Mouse (Mus musculus) liver, adult 2 months (tissue): ENCODE data around the gene Dlk2. TPM values are rescaled to one million over a fixed set of nuclear protein-coding genes. Genes with fewer than 3 reads are reported as not detected.

Experiments
- DNase-seq: peaks from one replicate; pipeline ENCODE4 v3.0.0-alpha.2; 2011; ENCODE audit warnings: low read depth, low spot score; ENCODE audit errors: extremely low read depth
- H3K27ac ChIP-seq: fragments of 200-500 bp; replicated peaks from 2 replicates; pipeline ENCODE4 v1.5.1; 2012; ENCODE audit warnings: low read depth, mild to moderate bottlenecking, control low read depth, inconsistent platforms, low read length; ENCODE audit not compliant: insufficient read depth
- H3K27me3 ChIP-seq: fragments of 200-500 bp; 2 replicates; pipeline ENCODE4 v1.6.1; 2012; ENCODE audit warnings: mild to moderate bottlenecking, moderate library complexity, low read length, inconsistent platforms; ENCODE audit not compliant: control insufficient read depth, insufficient read depth
- H3K36me3 ChIP-seq: fragments of 200-500 bp; 2 replicates; pipeline ENCODE4 v1.6.1; 2012; ENCODE audit warnings: low read length, inconsistent platforms; ENCODE audit not compliant: control insufficient read depth, insufficient read depth
- H3K4me1 ChIP-seq: fragments of 200-500 bp; 2 replicates; pipeline ENCODE4 v1.6.1; 2011; ENCODE audit warnings: low read length; ENCODE audit not compliant: control insufficient read depth, insufficient read depth
- H3K4me3 ChIP-seq: fragments of 200-500 bp; 2 replicates; pipeline ENCODE4 v1.5.1; 2011; ENCODE audit warnings: low read depth, mild to moderate bottlenecking, control low read depth, low read length, moderate library complexity; ENCODE audit not compliant: insufficient read depth
- H3K79me2 ChIP-seq: fragments of 200-500 bp; 2 replicates; pipeline ENCODE4 v1.6.1; 2012; ENCODE audit warnings: inconsistent platforms, mild to moderate bottlenecking, low read length, moderate library complexity; ENCODE audit not compliant: control insufficient read depth, insufficient read depth
- H3K9ac ChIP-seq: fragments of 200-500 bp; 2 replicates; pipeline ENCODE4 v1.6.1; 2012; ENCODE audit warnings: low read depth, mild to moderate bottlenecking, control low read depth, inconsistent platforms, low read length
- CTCF ChIP-seq: fragments of 200-500 bp; IDR thresholded peaks from 2 replicates; pipeline ENCODE4 v1.5.1; 2011; ENCODE audit warnings: low read depth, low read length, control low read depth
- POLR2A ChIP-seq: fragments of 200-500 bp; IDR thresholded peaks from 2 replicates; pipeline ENCODE4 v1.6.1; 2011; ENCODE audit warnings: low read length, control low read depth; ENCODE audit not compliant: insufficient read depth; ENCODE audit errors: extremely low read depth
- WGBS: fragments of 180-500 bp; shearing (Covaris S2); methylation state at CpG from one replicate; pipeline ENCODE4 v1.1.7; 2018; 5-methylcytosine and 5-hydroxymethylcytosine counted together
- polyA plus RNA-seq: library from polyadenylated mRNA; depleted of rRNA; stranded (reverse); fragments of >200 nt; gene quantifications from 2 replicates; pipeline ENCODE4 v1.2.3, GENCODE M21; 2012
- total RNA-seq: library from RNA; depleted of rRNA; stranded (reverse); fragments of >200 nt; gene quantifications from 2 replicates; pipeline ENCODE4 v1.2.3, GENCODE M21; 2014

Gene Dlk2
- total and polyA plus RNA-seq, 2 experiments, result not detected

DNA sequence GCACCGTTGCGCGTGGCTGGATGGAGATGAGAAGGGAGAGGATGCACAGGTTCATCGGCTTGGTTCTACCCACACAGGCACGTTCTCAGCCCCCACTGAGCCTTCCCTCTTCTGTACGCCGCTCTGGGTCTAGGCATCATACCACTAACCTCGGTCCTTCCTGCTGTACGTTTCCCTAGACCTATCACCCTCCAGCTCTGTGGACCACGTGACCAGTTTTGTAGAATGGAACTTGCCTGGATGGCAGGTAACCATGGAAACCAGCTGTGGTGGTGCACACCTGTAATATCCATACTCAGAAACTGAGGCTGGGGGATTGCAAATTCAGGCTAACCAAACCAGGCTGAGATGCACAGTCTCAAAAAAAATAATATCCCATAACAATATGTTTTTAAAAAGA lies 13.3 kb downstream of the Dlk2 start:
- 89% methylated on average over 10 of the region's 10 CpGs for WGBS
- no peak overlapping the region for H3K9ac ChIP-seq
- no peaks in the 10 kb centered on the region for H3K4me1 ChIP-seq
- no peaks in the 10 kb centered on the region for H3K27me3 ChIP-seq
- no peaks in the 10 kb centered on the region for H3K79me2 ChIP-seq
- DNase-seq, result no peak
- TF ChIP-seq POLR2A (no peak), CTCF (no peak)
- H3K4me3 ChIP-seq, result no peak overlapping the region
- H3K27ac ChIP-seq, result no peak overlapping the region
- no peaks in the 10 kb centered on the region for H3K36me3 ChIP-seq

DNA sequence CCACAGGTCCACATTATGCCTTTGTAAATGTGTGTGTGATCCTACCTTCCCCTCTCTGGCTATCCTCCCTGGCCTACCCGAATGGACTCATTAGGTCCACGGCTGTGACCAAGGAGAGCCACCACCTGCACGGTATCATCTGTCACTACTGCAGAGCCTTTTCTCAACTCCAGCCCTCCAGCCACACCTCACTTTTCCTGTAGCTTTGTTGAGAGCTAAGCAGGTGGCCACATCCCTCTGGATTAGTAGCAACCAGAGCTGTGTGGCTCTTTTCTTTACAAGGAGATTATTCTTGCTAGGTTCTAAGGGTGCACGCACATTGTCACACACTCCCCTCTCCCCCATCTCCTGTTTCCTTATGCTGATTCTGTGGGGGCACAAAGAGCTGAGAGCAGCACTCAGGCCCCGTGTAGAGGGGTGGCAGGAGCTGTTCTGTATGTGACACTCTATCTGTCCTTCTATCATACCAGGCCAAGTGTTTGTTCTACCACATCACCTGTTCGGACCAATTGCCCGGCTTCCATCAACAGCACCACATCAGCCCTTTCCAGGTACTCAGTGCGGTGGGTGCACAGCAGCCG lies 16.0 kb downstream of the Dlk2 start:
- TF ChIP-seq POLR2A, result no peak
- TF ChIP-seq CTCF, result no peak
- Histone ChIP-seq H3K4me1 (no peaks in the 10 kb centered on the region), H3K4me3 (no peak overlapping the region), H3K36me3 (no peaks in the 10 kb centered on the region), H3K79me2 (no peaks in the 10 kb centered on the region), H3K27ac (no peak overlapping the region), H3K9ac (no peak overlapping the region), H3K27me3 (no peaks in the 10 kb centered on the region)
- DNase-seq, result no peak
- WGBS, result 93% methylated on average over 9 of the region's 9 CpGs

DNA sequence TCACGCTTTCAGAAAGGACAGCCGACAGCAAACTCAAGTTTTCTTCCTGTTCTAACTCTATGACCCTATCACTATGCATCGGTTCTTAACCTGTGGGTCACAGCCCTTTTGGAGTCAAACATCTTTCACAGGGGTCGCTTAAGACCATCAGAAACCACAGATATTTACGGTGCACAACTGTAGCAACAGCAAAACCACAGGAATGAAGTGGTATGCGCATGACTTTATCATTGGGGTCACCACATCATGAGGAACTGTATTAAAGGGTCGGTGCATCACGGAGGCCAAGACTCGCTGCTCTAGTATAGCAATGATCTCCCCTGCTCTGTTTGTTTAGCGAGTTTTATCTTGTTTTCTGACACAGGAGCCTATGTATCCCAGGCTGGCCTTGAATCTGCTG lies 18.6 kb downstream of the Dlk2 start:
- Histone ChIP-seq H3K9ac (no peak overlapping the region), H3K27me3 (no peaks in the 10 kb centered on the region), H3K27ac (no peak overlapping the region), H3K4me3 (no peak overlapping the region), H3K79me2 (no peaks in the 10 kb centered on the region), H3K4me1 (peaks cover 6% of the 10 kb centered on the region; the same call in 1 of the 2 replicates), H3K36me3 (no peaks in the 10 kb centered on the region)
- 80% methylated on average over 10 of the region's 10 CpGs for WGBS
- DNase-seq, result no peak
- no peak for TF ChIP-seq CTCF
- no peak for TF ChIP-seq POLR2A

DNA sequence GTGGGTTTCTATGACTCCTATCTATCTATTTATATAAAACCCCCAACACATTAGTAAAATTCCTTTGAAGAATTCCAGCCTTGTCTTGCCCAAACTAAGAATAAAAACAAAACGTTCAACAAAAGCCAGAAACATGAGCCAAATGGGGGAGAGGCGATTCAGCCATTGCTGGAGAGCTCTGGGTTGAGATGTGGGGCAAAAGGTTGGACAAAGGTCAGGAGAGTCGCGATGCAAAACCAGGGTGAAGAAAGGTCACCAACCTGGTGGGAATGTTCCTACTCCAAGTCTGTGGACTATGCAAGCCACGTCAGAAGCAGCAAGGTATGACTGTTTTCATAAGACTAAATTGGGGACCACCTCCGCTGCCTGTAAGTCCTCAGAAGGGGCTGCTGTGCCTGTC lies 23.3 kb downstream of the Dlk2 start:
- Histone ChIP-seq H3K36me3 (no peaks in the 10 kb centered on the region), H3K9ac (no peak overlapping the region), H3K4me1 (peaks cover 8% of the 10 kb centered on the region; the same call in 1 of the 2 replicates), H3K79me2 (no peaks in the 10 kb centered on the region), H3K27me3 (no peaks in the 10 kb centered on the region), H3K4me3 (no peak overlapping the region), H3K27ac (no peak overlapping the region)
- TF ChIP-seq CTCF (no peak), POLR2A (no peak)
- peak; percentile 69 for DNase-seq
- WGBS, result 27% methylated on average over 6 of the region's 6 CpGs

DNA sequence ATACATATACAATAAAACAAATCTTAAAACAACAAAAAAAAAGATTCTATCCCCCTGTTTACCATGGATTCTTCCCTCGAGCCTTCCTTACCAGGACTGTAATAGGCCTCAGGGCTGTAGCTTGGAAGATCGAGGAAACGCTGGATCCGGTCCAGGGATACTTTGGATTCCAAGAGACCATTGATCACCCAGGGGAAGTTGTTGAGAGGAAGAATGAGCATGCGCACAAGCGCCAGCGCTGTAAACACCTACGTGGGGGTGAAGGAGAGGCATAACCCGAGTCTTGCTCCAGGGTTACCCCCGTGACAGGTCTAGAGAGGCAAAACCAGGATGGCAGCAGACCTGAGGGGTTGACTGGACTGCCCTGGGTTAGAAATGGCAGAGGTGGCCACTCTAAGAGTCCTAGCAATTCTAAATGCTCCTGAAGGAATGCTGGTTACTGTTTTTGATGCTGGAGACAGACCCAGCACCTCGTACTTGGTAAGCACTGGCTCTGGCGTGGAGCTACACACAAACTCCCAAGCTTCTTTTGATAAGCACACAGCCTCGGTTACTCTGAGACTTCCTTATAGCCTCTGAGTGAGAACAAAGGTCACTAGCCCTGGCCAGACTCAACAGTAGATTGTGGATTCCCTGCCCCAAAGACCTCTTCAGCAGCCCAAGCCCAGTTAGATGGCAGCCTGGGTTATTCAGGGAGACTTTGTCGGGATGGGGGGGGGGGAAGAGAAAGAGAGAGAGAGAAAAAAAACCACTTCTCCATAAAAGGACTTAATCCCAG lies 25.0 kb downstream of the Dlk2 start:
- H3K27ac ChIP-seq, result no peak overlapping the region
- H3K36me3 ChIP-seq, result no peaks in the 10 kb centered on the region
- H3K79me2 ChIP-seq, result no peaks in the 10 kb centered on the region; the same call in 1 of the 2 replicates
- no peaks in the 10 kb centered on the region for H3K27me3 ChIP-seq
- TF ChIP-seq CTCF, result no peak
- TF ChIP-seq POLR2A, result no peak
- H3K9ac ChIP-seq, result no peak overlapping the region
- 83% methylated on average over 14 of the region's 14 CpGs for WGBS
- H3K4me1 ChIP-seq, result peaks cover 11% of the 10 kb centered on the region; the same call in 1 of the 2 replicates
- no peak overlapping the region for H3K4me3 ChIP-seq
- peak; percentile 61 for DNase-seq

DNA sequence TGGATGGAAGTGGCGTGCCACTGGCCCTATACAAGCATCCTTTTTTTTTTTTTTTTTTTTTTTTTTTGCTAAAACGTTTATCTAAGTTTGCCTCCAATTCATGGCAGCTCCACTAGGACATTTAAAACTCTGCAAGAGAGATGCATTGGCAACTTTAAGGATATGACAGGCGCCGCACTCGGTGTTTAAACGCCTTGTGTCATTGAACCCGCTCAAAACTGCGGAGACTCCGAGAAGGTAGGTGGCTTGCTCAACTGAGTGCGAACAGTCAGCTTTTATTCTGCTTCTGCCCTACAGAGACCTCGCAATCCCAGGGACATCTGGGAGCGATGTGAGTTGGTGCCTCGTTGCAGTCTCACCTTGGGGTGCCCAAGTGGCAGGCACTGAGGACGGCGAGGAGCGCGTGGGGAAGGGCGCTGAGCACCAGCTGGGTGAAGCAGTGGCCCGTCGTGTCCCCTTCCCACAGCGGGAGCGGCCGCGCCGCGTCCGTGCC lies 30.2 kb downstream of the Dlk2 start:
- no peak for DNase-seq
- peak overlapping the region; percentile 79 for H3K27ac ChIP-seq

More for the DNA sequence above, 30.2 kb downstream of the Dlk2 start:
- 3% methylated on average over 27 of the region's 27 CpGs for WGBS
- peaks cover 3% of the 10 kb centered on the region; the same call in 1 of the 2 replicates for H3K4me1 ChIP-seq
- H3K9ac ChIP-seq, result peak overlapping the region; percentile 89
- H3K36me3 ChIP-seq, result no peaks in the 10 kb centered on the region
- no peaks in the 10 kb centered on the region for H3K27me3 ChIP-seq
- TF ChIP-seq POLR2A, result no peak
- no peak for TF ChIP-seq CTCF
- H3K4me3 ChIP-seq, result peak overlapping the region; percentile 75
- no peaks in the 10 kb centered on the region; the same call in 1 of the 2 replicates for H3K79me2 ChIP-seq
